Mouse (Mus musculus) neural tube, embryonic 11.5 days (tissue): Measurements from ENCODE around the gene Gm20388. TPM values are rescaled to one million over a fixed set of nuclear protein-coding genes. Genes with fewer than 3 reads are reported as not detected.

ENCODE experiments used
- ATAC-seq: fragments of 200-750 bp; cut with Nextera tagmentation; 2 replicates; pipeline ENCODE4 v1.8.0; 2017; ENCODE audit warnings: moderate number of reproducible peaks, mild to moderate bottlenecking, moderate TSS enrichment, moderate library complexity; ENCODE audit not compliant: insufficient read depth, low FRiP score, low TSS enrichment
- DNase-seq: peaks from one replicate; pipeline ENCODE4 v3.0.0-alpha.2; 2015; ENCODE audit warnings: low spot score
- H3K27ac ChIP-seq: fragments of 300-500 bp; sonication (generic); 2 replicates; pipeline ENCODE4 v1.5.1; 2014; ENCODE audit warnings: low read depth, mild to moderate bottlenecking, low read length
- H3K27me3 ChIP-seq: fragments of 300-500 bp; sonication (generic); 2 replicates; pipeline ENCODE4 v1.6.1; 2014; ENCODE audit warnings: mild to moderate bottlenecking, low read length, mixed read lengths; ENCODE audit not compliant: control insufficient read depth, insufficient read depth
- H3K36me3 ChIP-seq: fragments of 300-500 bp; sonication (generic); 2 replicates; pipeline ENCODE4 v1.6.1; 2014; ENCODE audit warnings: mild to moderate bottlenecking, low read length, moderate library complexity, mixed read lengths; ENCODE audit not compliant: control insufficient read depth, insufficient read depth
- H3K4me1 ChIP-seq: fragments of 300-500 bp; sonication (generic); 2 replicates; pipeline ENCODE4 v1.6.1; 2014; ENCODE audit warnings: low read length, mixed read lengths; ENCODE audit not compliant: control insufficient read depth, insufficient read depth
- H3K4me2 ChIP-seq: fragments of 300-500 bp; sonication (generic); 2 replicates; pipeline ENCODE4 v1.6.1; 2014; ENCODE audit warnings: low read depth, mild to moderate bottlenecking, moderate library complexity
- H3K4me3 ChIP-seq: fragments of 300-500 bp; sonication (generic); 2 replicates; pipeline ENCODE4 v1.5.1; 2014; ENCODE audit warnings: low read depth, low read length
- H3K9ac ChIP-seq: fragments of 300-500 bp; sonication (generic); 2 replicates; pipeline ENCODE4 v1.6.1; 2014; ENCODE audit warnings: mild to moderate bottlenecking, low read length
- H3K9me3 ChIP-seq: fragments of 300-500 bp; sonication (generic); 2 replicates; pipeline ENCODE4 v1.6.1; 2016; ENCODE audit warnings: low read length; ENCODE audit not compliant: control insufficient read depth
- WGBS: fragments of 180-500 bp; shearing (Covaris S2); extraction: QIAGEN DNeasy Blood & Tissue Kit; methylation state at CpG from one replicate; pipeline ENCODE4 v1.1.7; 2014; 5-methylcytosine and 5-hydroxymethylcytosine counted together
- polyA plus RNA-seq: library from polyadenylated mRNA; unstranded; fragments of >200 nt; fragmentation: Nextera tagmentation; extraction: Ambion mirVana; gene quantifications from 2 replicates; pipeline ENCODE4 v1.2.1, GENCODE M21; 2014

Gm20388 gene
- polyA plus RNA-seq, 1 experiment from 2014 or later, result not detected

DNA sequence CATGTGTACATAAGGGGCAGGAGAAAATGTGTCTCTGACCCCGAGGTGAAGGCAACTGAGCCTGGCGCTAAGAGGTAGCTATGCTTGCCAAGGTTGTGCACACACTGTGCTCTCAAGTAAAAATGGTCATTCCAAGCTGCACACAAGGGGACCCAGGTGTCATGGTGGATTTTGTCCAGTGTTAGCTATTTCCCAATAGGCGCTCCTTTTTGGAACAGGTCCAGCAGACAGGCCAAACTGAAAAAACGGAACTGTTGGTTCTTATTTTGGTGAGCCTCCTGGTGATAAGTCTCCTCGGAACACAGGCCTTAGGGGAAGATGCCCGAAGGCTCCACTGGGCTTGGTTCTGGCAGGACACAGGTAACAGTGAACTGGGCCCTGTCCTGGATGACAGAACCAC, 2543.8 kb downstream of the Gm20388 start:
- no peak overlapping the region for H3K4me2 ChIP-seq
- WGBS, result 91% methylated on average over 6 of the region's 6 CpGs
- H3K9ac ChIP-seq, result no peak overlapping the region
- no peaks in the 10 kb centered on the region for H3K36me3 ChIP-seq
- no peak overlapping the region for H3K27ac ChIP-seq
- DNase-seq (no peak), ATAC-seq (no peak)
- H3K4me3 ChIP-seq, result no peak overlapping the region
- H3K9me3 ChIP-seq, result no peaks in the 10 kb centered on the region
- peaks cover 9% of the 10 kb centered on the region for H3K27me3 ChIP-seq
- H3K4me1 ChIP-seq, result no peaks in the 10 kb centered on the region

- DNase-seq, result no peak
- H3K9me3 ChIP-seq, result no peaks in the 10 kb centered on the region
- ATAC-seq, result no peak
- no peak overlapping the region for H3K4me2 ChIP-seq
- no peaks in the 10 kb centered on the region for H3K36me3 ChIP-seq
- WGBS, result 84% methylated on average over 11 of the region's 11 CpGs
- H3K27ac ChIP-seq, result no peak overlapping the region
- peaks cover 32% of the 10 kb centered on the region for H3K27me3 ChIP-seq
- peaks cover 12% of the 10 kb centered on the region; the same call in 1 of the 2 replicates for H3K4me1 ChIP-seq
- H3K4me3 ChIP-seq, result no peak overlapping the region
- no peak overlapping the region for H3K9ac ChIP-seq
Observed at GRCm38 (mm10) chr8:122457171-122457570, 2546.5 kb downstream of the Gm20388 start.

GRCm38 (mm10) chr8:122459218-122459900, 2548.7 kb downstream of the Gm20388 start:
- Histone ChIP-seq H3K9me3 (no peaks in the 10 kb centered on the region), H3K4me2 (no peak overlapping the region), H3K36me3 (no peaks in the 10 kb centered on the region), H3K4me1 (peaks cover 12% of the 10 kb centered on the region; the same call in 1 of the 2 replicates), H3K9ac (no peak overlapping the region), H3K27me3 (peaks cover 32% of the 10 kb centered on the region), H3K4me3 (no peak overlapping the region), H3K27ac (no peak overlapping the region)
- DNase-seq (no peak), ATAC-seq (no peak)
- WGBS, result 59% methylated on average over 5 of the region's 6 CpGs

DNA sequence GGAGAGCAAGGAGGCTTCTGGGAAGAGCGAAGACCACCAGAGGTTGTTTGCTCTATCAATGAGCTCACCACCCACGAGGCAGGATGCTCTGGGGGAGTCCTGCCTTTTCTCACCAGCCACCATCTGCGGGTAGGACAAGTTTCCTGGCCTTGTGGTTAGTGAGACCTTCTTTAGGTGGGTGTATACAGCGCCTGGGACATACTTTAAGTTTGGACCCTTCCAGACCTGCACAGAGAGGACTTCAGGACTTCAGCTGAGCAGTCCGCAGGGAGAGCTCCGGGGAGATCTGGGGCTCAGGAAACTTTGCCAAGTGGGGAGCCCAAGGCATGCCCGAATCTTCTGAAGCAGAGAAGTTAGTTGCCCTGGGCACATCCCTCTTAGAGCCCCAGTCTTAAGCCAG, 2549.3 kb downstream of the Gm20388 start:
- H3K9ac ChIP-seq, result no peak overlapping the region
- ATAC-seq (no peak), DNase-seq (no peak)
- no peak overlapping the region for H3K27ac ChIP-seq
- no peak overlapping the region for H3K4me3 ChIP-seq
- H3K9me3 ChIP-seq, result no peaks in the 10 kb centered on the region
- peaks cover 32% of the 10 kb centered on the region for H3K27me3 ChIP-seq
- WGBS, result 30% methylated on average over 7 of the region's 7 CpGs
- H3K36me3 ChIP-seq, result no peaks in the 10 kb centered on the region
- H3K4me2 ChIP-seq, result peak overlapping the region; percentile 48
- H3K4me1 ChIP-seq, result peaks cover 12% of the 10 kb centered on the region; the same call in 1 of the 2 replicates

DNA sequence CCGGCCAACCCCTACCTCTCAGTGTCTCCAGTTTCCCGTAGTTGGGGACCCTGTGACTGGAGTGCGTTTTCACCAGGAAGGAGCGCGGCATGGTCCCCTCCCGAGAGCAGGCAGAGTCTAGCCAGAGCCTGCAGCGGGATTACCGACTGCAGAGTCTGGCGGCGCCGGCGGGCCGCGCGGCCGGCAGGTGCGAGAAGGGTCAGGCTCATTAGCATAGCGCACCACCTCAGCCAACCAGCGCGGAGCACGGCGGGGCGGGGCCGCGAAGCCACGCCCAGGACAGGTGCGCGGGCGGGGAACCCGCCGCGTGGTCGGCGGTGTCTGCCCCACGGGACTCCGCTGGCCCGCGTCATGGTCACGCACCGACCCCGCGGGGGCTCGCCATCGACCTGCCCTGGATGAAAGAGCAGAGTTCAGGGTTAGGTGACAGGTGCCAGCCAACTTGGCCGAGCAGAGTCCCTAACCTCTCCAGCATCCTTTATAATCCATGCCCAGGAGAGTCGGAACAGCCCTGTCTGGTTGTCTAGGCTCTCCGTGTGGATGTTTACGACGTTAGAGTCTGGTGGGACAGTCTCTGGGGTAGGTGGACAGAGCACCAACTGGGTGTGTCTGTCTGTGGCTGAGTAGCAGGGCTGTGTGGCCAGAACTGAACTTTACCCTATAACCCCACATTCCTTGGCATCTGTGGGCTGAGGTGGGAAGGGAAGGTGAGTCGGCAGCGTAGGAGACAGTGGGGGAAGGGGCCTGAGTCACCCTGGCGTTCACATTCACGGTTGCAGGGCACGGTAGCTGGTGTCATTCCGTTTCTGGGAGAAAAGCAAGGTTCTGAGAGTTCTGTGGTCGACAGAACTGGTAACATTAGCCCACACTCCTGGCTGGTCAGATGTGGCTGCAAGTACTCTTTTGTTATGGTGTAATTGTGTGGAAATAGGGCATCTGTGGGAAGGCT, 2550.2 kb downstream of the Gm20388 start, which contains the start of gene Snai3:
TSS of gene Snai3 (minus strand) at position 210 of the 949 bp plus-strand sequence.
- H3K9me3 ChIP-seq, result no peaks in the 10 kb centered on the region
- H3K4me3 ChIP-seq, result peak within 1 kb of the TSS; percentile 21
- no peak within 1 kb of the TSS for H3K27ac ChIP-seq
- peaks cover 32% of the 10 kb centered on the region for H3K27me3 ChIP-seq
- H3K36me3 ChIP-seq, result no peaks in the 10 kb centered on the region
- DNase-seq (peak; percentile 52), ATAC-seq (peak; percentile 55; the same call in 1 of the 2 replicates)
- peak within 1 kb of the TSS; percentile 14 for H3K9ac ChIP-seq
- H3K4me1 ChIP-seq, result peaks cover 12% of the 10 kb centered on the region; the same call in 1 of the 2 replicates
- peak within 1 kb of the TSS; percentile 48 for H3K4me2 ChIP-seq
- 3% methylated on average over 48 of the region's 56 CpGs for WGBS

GRCm38 (mm10) chr8:122461473-122462148, 2551.0 kb downstream of the Gm20388 start:
- no peak overlapping the region for H3K4me2 ChIP-seq
- H3K4me1 ChIP-seq, result peaks cover 12% of the 10 kb centered on the region; the same call in 1 of the 2 replicates
- no peak overlapping the region for H3K4me3 ChIP-seq
- no peaks in the 10 kb centered on the region for H3K9me3 ChIP-seq
- ATAC-seq (no peak), DNase-seq (no peak)
- no peak overlapping the region for H3K9ac ChIP-seq
- WGBS, result 62% methylated on average over 11 of the region's 11 CpGs
- H3K27ac ChIP-seq, result no peak overlapping the region
- H3K36me3 ChIP-seq, result no peaks in the 10 kb centered on the region
- peaks cover 32% of the 10 kb centered on the region for H3K27me3 ChIP-seq

- H3K9me3 ChIP-seq, result no peaks in the 10 kb centered on the region
- no peak for ATAC-seq
- H3K36me3 ChIP-seq, result peaks cover 2% of the 10 kb centered on the region
- 72% methylated on average over 8 of the region's 8 CpGs for WGBS
- H3K27me3 ChIP-seq, result peaks cover 32% of the 10 kb centered on the region
- peaks cover 12% of the 10 kb centered on the region; the same call in 1 of the 2 replicates for H3K4me1 ChIP-seq
- no peak overlapping the region for H3K9ac ChIP-seq
- H3K4me2 ChIP-seq, result no peak overlapping the region
- no peak overlapping the region for H3K27ac ChIP-seq
- H3K4me3 ChIP-seq, result no peak overlapping the region
- no peak for DNase-seq
Observed at GRCm38 (mm10) chr8:122462510-122462909, 2551.9 kb downstream of the Gm20388 start.
